Mouse (Mus musculus) thymus, postnatal 10 days (tissue): ENCODE measurements at regions not wholly inside any gene's neighbourhood (a gene's known extent, or its start where the extent isn't known, plus 50 kb on each side); places are given as distances from the start of the nearest gene placed in this dataset.
A peak's percentile ranks its signal among the peaks of the same experiment; 100 is the strongest.

Experiments
- DNase-seq, 2 experiments: peaks; one replicate each; pipeline ENCODE4 v3.0.0; 2021; ENCODE audit warnings: low spot score in 2 of 2

- no peak for DNase-seq
Measured at GRCm38 (mm10) chr13:107540784-107541634, 503.2 kb upstream of the Smim15 start.

GRCm38 (mm10) chr13:107540305-107540704 lies 503.9 kb upstream of the Smim15 start:
- no peak for DNase-seq

- no peak for DNase-seq
Measured at GRCm38 (mm10) chr13:107539867-107540266, 504.4 kb upstream of the Smim15 start.

- no peak for DNase-seq
Measured at GRCm38 (mm10) chr13:107539326-107539725, 504.9 kb upstream of the Smim15 start.

GRCm38 (mm10) chr13:107535213-107535612 lies 509.0 kb upstream of the Smim15 start:
- DNase-seq: no peak

- no peak for DNase-seq
Measured at GRCm38 (mm10) chr13:107533323-107533722, 510.9 kb upstream of the Smim15 start.

- no peak for DNase-seq
Measured at GRCm38 (mm10) chr13:107531528-107531927, 509.6 kb upstream of the Kif2a start.

GRCm38 (mm10) chr13:107531026-107531425 lies 509.1 kb upstream of the Kif2a start:
- no peak for DNase-seq

- no peak for DNase-seq
Measured at GRCm38 (mm10) chr13:107530392-107530791, 508.5 kb upstream of the Kif2a start.

- DNase-seq: no peak
Measured at GRCm38 (mm10) chr13:107528724-107529456, 507.0 kb upstream of the Kif2a start.

- peak in 1 of 2 experiments; percentile 8 for DNase-seq
Measured at GRCm38 (mm10) chr13:107522942-107523341, 501.0 kb upstream of the Kif2a start.

GRCm38 (mm10) chr13:107514236-107514635 lies 492.3 kb upstream of the Kif2a start:
- no peak for DNase-seq

GRCm38 (mm10) chr13:107513274-107514146 lies 491.6 kb upstream of the Kif2a start:
- no peak for DNase-seq

- DNase-seq: no peak
Measured at GRCm38 (mm10) chr13:107507336-107507735, 485.4 kb upstream of the Kif2a start.

GRCm38 (mm10) chr13:107506832-107507231 lies 484.9 kb upstream of the Kif2a start:
- DNase-seq: no peak

GRCm38 (mm10) chr13:107505318-107505717 lies 483.4 kb upstream of the Kif2a start:
- no peak for DNase-seq

GRCm38 (mm10) chr13:107502261-107502660 lies 480.3 kb upstream of the Kif2a start:
- no peak for DNase-seq

GRCm38 (mm10) chr13:107500776-107501489 lies 479.0 kb upstream of the Kif2a start:
- DNase-seq: no peak

- DNase-seq: no peak
Measured at GRCm38 (mm10) chr13:107499296-107499695, 477.4 kb upstream of the Kif2a start.

GRCm38 (mm10) chr13:107495161-107495732 lies 473.3 kb upstream of the Kif2a start:
- DNase-seq: no peak

GRCm38 (mm10) chr13:107493765-107494164 lies 471.8 kb upstream of the Kif2a start:
- DNase-seq: no peak
